Mouse (Mus musculus) forebrain, postnatal 0 days (tissue): ENCODE results near the gene Lrsam1. TPM values are rescaled to one million over a fixed set of nuclear protein-coding genes. Genes with fewer than 3 reads are reported as not detected.

Source experiments
- ATAC-seq: fragments of 200-750 bp; cut with Nextera tagmentation; 2 replicates; pipeline ENCODE4 v1.8.0; 2017; ENCODE audit warnings: mild to moderate bottlenecking, moderate library complexity
- DNase-seq: peaks from one replicate; pipeline ENCODE4 v3.0.0-alpha.2; 2015
- H3K27ac ChIP-seq: fragments of 300-500 bp; sonication (generic); 2 replicates; pipeline ENCODE4 v1.5.1; 2014; ENCODE audit warnings: low read depth, mild to moderate bottlenecking, antibody characterized with exemption, low read length, moderate library complexity, mixed read lengths
- H3K27me3 ChIP-seq: fragments of 300-500 bp; sonication (generic); 2 replicates; pipeline ENCODE4 v1.6.1; 2014; ENCODE audit warnings: mild to moderate bottlenecking, low read length, mixed read lengths; ENCODE audit not compliant: insufficient read depth
- H3K36me3 ChIP-seq: fragments of 300-500 bp; sonication (generic); 2 replicates; pipeline ENCODE4 v1.6.1; 2014; ENCODE audit warnings: mild to moderate bottlenecking, moderate library complexity; ENCODE audit not compliant: insufficient read depth
- H3K4me1 ChIP-seq: fragments of 300-500 bp; sonication (generic); 2 replicates; pipeline ENCODE4 v1.6.1; 2014; ENCODE audit warnings: antibody characterized with exemption; ENCODE audit not compliant: insufficient read depth
- H3K4me2 ChIP-seq: fragments of 300-500 bp; sonication (generic); 2 replicates; pipeline ENCODE4 v1.6.1; 2014; ENCODE audit warnings: low read depth, mild to moderate bottlenecking, moderate library complexity
- H3K4me3 ChIP-seq: fragments of 300-500 bp; sonication (generic); 2 replicates; pipeline ENCODE4 v1.5.1; 2014; ENCODE audit warnings: low read depth, low read length, mixed read lengths
- H3K9ac ChIP-seq: fragments of 300-500 bp; sonication (generic); 2 replicates; pipeline ENCODE4 v1.6.1; 2014; ENCODE audit warnings: mild to moderate bottlenecking
- H3K9me3 ChIP-seq: fragments of 300-500 bp; sonication (generic); 2 replicates; pipeline ENCODE4 v1.6.1; 2016; ENCODE audit warnings: low read length
- CTCF ChIP-seq: sonication (generic); IDR thresholded peaks from 2 replicates; pipeline ENCODE4 v1.5.1; 2016; ENCODE audit warnings: antibody characterized with exemption, control low read depth, low read depth
- whole genome bisulfite sequencing: fragments of 180-500 bp; shearing (Covaris S2); extraction: QIAGEN DNeasy Blood & Tissue Kit; methylation state at CpG from one replicate; pipeline ENCODE4 v1.1.7; 2014; 5-methylcytosine and 5-hydroxymethylcytosine counted together
- polyA plus RNA-seq: library from polyadenylated mRNA; unstranded; fragments of >200 nt; fragmentation: Nextera tagmentation; extraction: Ambion mirVana; gene quantifications from 2 replicates; pipeline ENCODE4 v1.2.1, GENCODE M21; 2015
- total RNA-seq: library from RNA; depleted of rRNA; stranded (reverse); fragments of >200 nt; gene quantifications from 2 replicates; pipeline ENCODE4 v1.2.3, GENCODE M21; 2014

The Lrsam1 gene
- total and polyA plus RNA-seq, 2 experiments from 2014 or later, result 17.4 to 28.7 TPM

DNA sequence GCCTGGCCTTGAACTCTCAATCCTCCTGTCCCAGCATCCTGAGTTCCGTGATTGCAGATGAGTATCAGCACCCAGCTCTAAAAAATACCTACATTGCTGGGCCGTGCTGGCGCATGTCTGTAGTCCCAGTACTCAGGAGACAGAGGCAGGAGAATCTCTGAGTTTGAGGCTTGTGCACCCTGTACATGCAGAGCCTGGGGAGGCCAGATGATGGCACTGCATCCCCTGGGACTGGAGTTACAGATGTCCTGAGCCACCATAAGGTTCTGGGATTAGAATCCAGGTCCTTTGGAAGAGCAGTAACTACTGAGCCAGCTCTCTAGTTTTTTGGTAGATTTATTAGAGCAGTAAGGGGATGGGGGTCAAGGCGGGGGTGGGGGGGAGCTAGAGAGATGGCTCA, 20.9 kb downstream of the Lrsam1 start:
- no peaks in the 10 kb centered on the region for H3K9me3 ChIP-seq
- H3K4me3 ChIP-seq, result no peak overlapping the region
- no peak overlapping the region for H3K9ac ChIP-seq
- H3K4me2 ChIP-seq, result no peak overlapping the region
- peaks cover 72% of the 10 kb centered on the region for H3K36me3 ChIP-seq
- no peak overlapping the region for H3K27ac ChIP-seq
- no peak for DNase-seq
- no peaks in the 10 kb centered on the region for H3K27me3 ChIP-seq
- 94% methylated on average over 4 of the region's 4 CpGs for WGBS
- no peak for ATAC-seq
- no peaks in the 10 kb centered on the region for H3K4me1 ChIP-seq
- no peak for TF ChIP-seq CTCF

DNA sequence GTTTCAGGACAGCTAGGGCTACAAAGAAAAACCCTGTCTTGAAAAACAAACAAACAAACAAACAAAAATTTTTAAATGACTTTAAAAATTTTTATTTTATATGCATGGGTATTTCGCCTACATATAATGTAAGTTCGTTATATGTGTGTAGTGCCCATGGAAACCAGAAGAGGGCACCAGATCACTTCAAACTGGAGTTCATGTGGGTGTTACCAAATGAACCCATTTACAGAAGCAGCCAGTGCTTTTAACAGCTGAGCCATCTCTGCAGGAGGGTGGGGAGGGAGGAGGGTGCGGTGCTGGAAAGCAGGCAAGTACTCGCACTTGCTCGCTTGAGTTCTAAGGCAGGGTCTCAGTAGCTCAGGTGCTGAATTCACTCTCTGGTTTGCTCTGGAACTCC, 22.0 kb downstream of the Lrsam1 start:
- H3K27ac ChIP-seq, result no peak overlapping the region
- no peaks in the 10 kb centered on the region for H3K27me3 ChIP-seq
- H3K4me1 ChIP-seq, result no peaks in the 10 kb centered on the region
- no peak overlapping the region for H3K9ac ChIP-seq
- H3K4me3 ChIP-seq, result no peak overlapping the region
- ATAC-seq (peak; percentile 55), DNase-seq (peak; percentile 67)
- no peak overlapping the region for H3K4me2 ChIP-seq
- H3K9me3 ChIP-seq, result no peaks in the 10 kb centered on the region
- TF ChIP-seq CTCF, result peak; percentile 71
- 71% methylated on average over 5 of the region's 5 CpGs for WGBS
- H3K36me3 ChIP-seq, result peaks cover 70% of the 10 kb centered on the region

DNA sequence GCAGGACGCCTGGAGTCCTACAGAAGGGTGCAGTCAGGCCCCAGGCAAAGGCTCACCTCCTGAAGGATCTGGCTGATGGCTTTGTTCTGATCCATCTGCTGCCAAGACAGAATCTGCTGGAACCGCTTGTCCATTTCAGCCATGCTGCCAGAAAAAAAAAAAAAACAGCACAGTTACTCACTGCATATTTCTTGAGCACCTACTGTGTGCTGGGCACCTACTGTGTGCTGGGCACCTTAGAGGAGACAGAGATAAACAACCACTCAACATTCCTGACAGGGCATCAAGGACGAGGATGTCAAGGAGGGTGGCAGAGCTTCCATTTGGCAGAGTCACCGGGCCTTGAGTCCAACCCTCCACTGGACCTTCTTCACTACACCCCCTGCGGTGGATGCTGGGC, 22.7 kb downstream of the Lrsam1 start:
- ATAC-seq (no peak), DNase-seq (no peak)
- no peak for TF ChIP-seq CTCF
- no peaks in the 10 kb centered on the region for H3K4me1 ChIP-seq
- H3K27ac ChIP-seq, result no peak overlapping the region
- peaks cover 72% of the 10 kb centered on the region for H3K36me3 ChIP-seq
- no peaks in the 10 kb centered on the region for H3K27me3 ChIP-seq
- 92% methylated on average over 5 of the region's 5 CpGs for WGBS
- no peak overlapping the region for H3K4me3 ChIP-seq
- no peak overlapping the region for H3K9ac ChIP-seq
- no peaks in the 10 kb centered on the region for H3K9me3 ChIP-seq
- H3K4me2 ChIP-seq, result no peak overlapping the region

DNA sequence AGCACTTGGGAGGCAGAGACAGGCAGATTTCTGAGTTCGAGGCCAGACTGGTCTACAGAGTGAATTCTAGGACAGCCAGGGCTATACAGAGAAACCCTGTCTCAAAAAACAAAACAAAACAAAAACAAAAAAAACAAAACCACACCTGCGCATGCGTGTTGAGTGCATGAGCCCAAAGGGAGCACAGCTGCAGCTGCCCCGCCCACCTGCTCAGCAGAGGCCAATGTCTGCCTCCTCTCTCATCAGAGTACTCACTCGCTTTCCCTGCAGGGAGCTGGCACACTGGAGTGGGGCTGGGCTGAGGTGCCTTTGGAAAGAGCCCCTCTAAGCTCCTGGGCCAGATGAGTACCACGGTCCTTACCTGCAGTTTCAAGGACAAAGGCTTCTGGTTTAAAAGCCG, 29.7 kb downstream of the Lrsam1 start:
- Histone ChIP-seq H3K36me3 (peaks cover 58% of the 10 kb centered on the region), H3K4me3 (no peak overlapping the region), H3K27me3 (no peaks in the 10 kb centered on the region), H3K9ac (no peak overlapping the region), H3K4me2 (no peak overlapping the region), H3K9me3 (no peaks in the 10 kb centered on the region), H3K27ac (no peak overlapping the region), H3K4me1 (no peaks in the 10 kb centered on the region)
- 69% methylated on average over 7 of the region's 7 CpGs for WGBS
- TF ChIP-seq CTCF, result no peak
- no peak for DNase-seq
- ATAC-seq, result no peak

DNA sequence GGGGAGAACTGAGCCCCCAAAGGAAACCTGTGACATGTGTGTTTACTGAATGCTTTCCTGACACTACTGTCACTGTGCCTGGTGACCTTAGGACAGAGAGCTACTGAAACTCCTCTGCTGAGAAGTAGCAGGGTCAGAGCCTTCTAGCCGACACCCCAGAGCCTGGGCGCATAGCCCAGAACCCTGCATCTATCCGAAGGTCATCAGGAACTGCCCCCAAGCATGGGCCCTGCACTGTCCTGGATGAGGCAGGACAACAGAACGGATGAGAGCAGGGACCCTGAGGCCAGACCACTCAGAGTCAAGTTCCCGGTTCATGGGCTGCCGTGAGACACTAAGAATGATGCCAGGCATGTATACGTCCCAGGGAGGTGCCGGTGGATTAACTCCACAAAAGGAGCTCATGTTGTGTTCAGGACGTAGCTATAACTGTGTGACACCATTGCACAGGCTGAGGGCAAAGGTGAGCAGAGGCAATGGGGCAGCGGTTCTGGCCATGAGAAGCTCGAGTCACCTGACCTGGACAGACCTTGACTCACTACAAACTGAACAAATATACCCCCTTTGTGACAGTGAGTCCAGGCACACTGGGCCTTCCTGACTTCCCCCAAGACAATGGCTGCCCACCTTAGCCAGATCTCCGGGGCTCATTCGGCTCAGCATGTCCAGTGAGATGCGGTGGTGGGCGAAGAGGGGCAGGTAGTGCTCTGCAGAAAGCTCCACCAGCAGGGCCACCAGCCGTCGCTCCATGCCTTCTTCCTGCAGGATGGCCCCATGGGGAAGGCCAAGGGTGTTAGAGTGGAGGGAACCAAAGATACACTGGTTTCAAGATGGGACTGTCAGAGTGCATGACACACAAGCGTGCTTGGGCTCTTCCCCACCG, 32.2 kb downstream of the Lrsam1 start:
- TF ChIP-seq CTCF, result no peak
- H3K9ac ChIP-seq, result no peak overlapping the region
- no peak overlapping the region for H3K27ac ChIP-seq
- no peak overlapping the region for H3K4me3 ChIP-seq
- DNase-seq (no peak), ATAC-seq (no peak)
- peaks cover 59% of the 10 kb centered on the region for H3K36me3 ChIP-seq
- no peak overlapping the region for H3K4me2 ChIP-seq
- H3K4me1 ChIP-seq, result no peaks in the 10 kb centered on the region
- 90% methylated on average over 19 of the region's 19 CpGs for WGBS
- H3K9me3 ChIP-seq, result no peaks in the 10 kb centered on the region
- no peaks in the 10 kb centered on the region for H3K27me3 ChIP-seq

DNA sequence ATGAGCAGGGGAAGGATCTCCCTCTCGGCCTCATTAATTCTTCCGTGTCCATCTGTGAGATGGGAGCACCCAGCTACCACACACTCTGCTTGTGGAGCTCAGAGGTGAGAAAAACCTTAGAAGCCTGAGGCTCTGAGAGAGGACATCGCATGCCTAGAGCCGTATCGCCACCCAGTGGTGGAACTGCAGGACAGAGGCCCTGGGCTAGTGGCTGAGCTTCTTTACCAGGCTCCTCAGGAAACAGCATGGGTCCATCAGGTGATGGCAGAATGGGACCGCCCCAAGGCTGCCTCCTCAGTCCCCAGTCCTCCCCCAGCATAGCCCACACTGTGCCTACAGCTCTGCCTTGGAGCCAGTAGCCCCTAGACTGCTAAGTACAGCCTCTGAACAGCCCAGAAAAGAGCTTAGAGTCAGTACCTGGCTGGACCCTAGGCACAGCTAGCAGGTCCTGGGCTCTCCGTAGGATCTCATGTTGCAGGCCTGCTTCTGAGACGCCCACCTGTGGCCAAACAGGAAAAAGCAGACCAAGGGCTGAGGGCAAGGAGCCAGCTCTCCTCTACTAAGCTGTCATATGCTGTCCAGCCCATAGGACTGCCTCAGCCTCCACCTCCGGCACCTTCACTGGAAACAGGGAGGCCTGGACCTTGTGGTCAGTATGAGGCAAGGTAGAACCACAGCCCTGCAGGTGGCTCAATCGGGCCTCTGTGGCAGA, 33.0 kb downstream of the Lrsam1 start:
- 32% methylated on average over 10 of the region's 10 CpGs for WGBS
- peak; percentile 84 for TF ChIP-seq CTCF
- ATAC-seq (peak; percentile 82), DNase-seq (peak; percentile 73)
- H3K36me3 ChIP-seq, result peaks cover 59% of the 10 kb centered on the region
- no peak overlapping the region for H3K27ac ChIP-seq
- H3K27me3 ChIP-seq, result no peaks in the 10 kb centered on the region
- H3K4me2 ChIP-seq, result no peak overlapping the region
- no peaks in the 10 kb centered on the region for H3K9me3 ChIP-seq
- H3K9ac ChIP-seq, result no peak overlapping the region
- no peak overlapping the region for H3K4me3 ChIP-seq
- H3K4me1 ChIP-seq, result no peaks in the 10 kb centered on the region

DNA sequence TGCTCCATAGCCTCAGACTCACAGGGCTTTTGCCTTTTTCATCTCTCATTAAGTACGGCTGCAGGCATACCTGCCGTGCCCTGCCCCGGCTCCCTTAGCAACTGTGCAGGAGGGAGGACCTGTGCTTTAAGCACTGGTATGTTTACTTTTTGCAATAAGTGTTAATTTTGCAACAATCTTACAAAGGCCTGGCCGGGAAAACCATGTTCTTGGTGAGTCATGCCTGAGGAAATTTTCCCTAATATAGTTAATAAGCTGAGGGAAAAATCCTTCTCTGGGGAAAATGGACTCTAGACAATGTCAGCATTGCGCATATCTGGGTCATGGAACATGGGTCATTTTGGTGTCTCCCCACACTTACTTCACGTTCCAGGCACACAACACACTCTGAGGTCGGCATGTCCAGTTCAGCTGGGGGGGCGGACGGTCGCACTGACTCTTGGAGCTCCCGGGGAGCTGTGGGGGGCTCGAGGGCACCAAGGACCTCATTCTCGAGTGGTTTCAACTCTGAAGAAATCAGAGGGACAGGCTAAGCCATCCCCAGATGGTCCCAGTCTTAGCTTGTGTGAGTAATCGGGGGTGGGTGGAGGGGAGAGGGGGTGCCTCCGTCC, 33.7 kb downstream of the Lrsam1 start:
- H3K36me3 ChIP-seq, result peaks cover 59% of the 10 kb centered on the region
- H3K27ac ChIP-seq, result no peak overlapping the region
- no peak overlapping the region for H3K4me2 ChIP-seq
- no peak for TF ChIP-seq CTCF
- H3K4me1 ChIP-seq, result no peaks in the 10 kb centered on the region
- no peaks in the 10 kb centered on the region for H3K9me3 ChIP-seq
- no peak for ATAC-seq
- no peak for DNase-seq
- no peak overlapping the region for H3K4me3 ChIP-seq
- H3K9ac ChIP-seq, result no peak overlapping the region
- no peaks in the 10 kb centered on the region for H3K27me3 ChIP-seq
- WGBS, result 76% methylated on average over 15 of the region's 15 CpGs
